Mouse (Mus musculus): ENCODE data around the gene Naa30. TPM values are rescaled to one million over a fixed set of nuclear protein-coding genes. Genes with fewer than 3 reads are reported as not detected.
"Not testable (repeated sequence)": the region's sequence is repeated elsewhere in the genome, so short reads cannot be mapped to it uniquely, and the experiment has no call there.

The Naa30 gene
- total and polyA plus RNA-seq, 3 experiments, result 6.8 to 25.2 (median 20.1) TPM

GRCm38 (mm10) chr14:49218677-49219076 lies 46.7 kb downstream of the Naa30 start:
- Histone ChIP-seq H3K9ac (ENCODE audit: low read depth, low read length) (no peak overlapping the region), H3K4me3 (no peak overlapping the region), H3K27me3 (ENCODE audit: control insufficient read depth, insufficient read depth, low read length) (no peaks in the 10 kb centered on the region), H3K36me3 (ENCODE audit: control insufficient read depth, insufficient read depth, low read length) (no peaks in the 10 kb centered on the region), H3K27ac (no peak overlapping the region), H3K4me1 (ENCODE audit: control insufficient read depth, insufficient read depth, low read length) (no peaks in the 10 kb centered on the region), H3K79me2 (replicated peaks; ENCODE audit: control insufficient read depth, insufficient read depth, low read length) (no peaks in the 10 kb centered on the region)
- intact Hi-C loops (cut with DNase I), result no loop called here
- DNase-seq, result no peak
- 67% methylated on average over 7 of the region's 7 CpGs for WGBS
- TF ChIP-seq CTCF (IDR thresholded peaks at IDR 0.05) (no peak), POLR2A (IDR thresholded peaks at IDR 0.05; ENCODE audit: insufficient read depth, low read depth, low read length) (no peak), EP300 (IDR thresholded peaks at IDR 0.05; ENCODE audit: insufficient read depth, low read depth, low read length) (no peak)

GRCm38 (mm10) chr14:49219466-49220022 lies 47.5 kb downstream of the Naa30 start:
- H3K79me2 ChIP-seq (replicated peaks; ENCODE audit: control insufficient read depth, insufficient read depth, low read length); H3K4me3 ChIP-seq; H3K27ac ChIP-seq; H3K36me3 ChIP-seq (ENCODE audit: control insufficient read depth, insufficient read depth, low read length); DNase-seq; H3K4me1 ChIP-seq (ENCODE audit: control insufficient read depth, insufficient read depth, low read length); intact Hi-C loops (cut with DNase I); H3K9ac ChIP-seq (ENCODE audit: low read depth, low read length); H3K27me3 ChIP-seq (ENCODE audit: control insufficient read depth, insufficient read depth, low read length): not testable (repeated sequence)
- WGBS, result 78% methylated on average over 4 of the region's 4 CpGs

- Histone ChIP-seq H3K9ac (ENCODE audit: low read depth, low read length) (no peak overlapping the region), H3K27me3 (ENCODE audit: control insufficient read depth, insufficient read depth, low read length) (no peaks in the 10 kb centered on the region), H3K36me3 (ENCODE audit: control insufficient read depth, insufficient read depth, low read length) (no peaks in the 10 kb centered on the region), H3K79me2 (replicated peaks; ENCODE audit: control insufficient read depth, insufficient read depth, low read length) (no peaks in the 10 kb centered on the region), H3K4me3 (no peak overlapping the region), H3K4me1 (ENCODE audit: control insufficient read depth, insufficient read depth, low read length) (no peaks in the 10 kb centered on the region), H3K27ac (no peak overlapping the region)
- intact Hi-C loops (cut with DNase I), result no loop called here
- DNase-seq, result no peak
- WGBS, result 83% methylated on average over 2 of the region's 2 CpGs
- TF ChIP-seq CTCF (IDR thresholded peaks at IDR 0.05) (no peak), POLR2A (IDR thresholded peaks at IDR 0.05; ENCODE audit: insufficient read depth, low read depth, low read length) (no peak), EP300 (IDR thresholded peaks at IDR 0.05; ENCODE audit: insufficient read depth, low read depth, low read length) (no peak)
Observed at GRCm38 (mm10) chr14:49221771-49222170, 49.7 kb downstream of the Naa30 start.

GRCm38 (mm10) chr14:49226471-49226870 lies 54.4 kb downstream of the Naa30 start:
- H3K79me2 ChIP-seq (replicated peaks; ENCODE audit: control insufficient read depth, insufficient read depth, low read length), result no peaks in the 10 kb centered on the region
- no peaks in the 10 kb centered on the region for H3K36me3 ChIP-seq (ENCODE audit: control insufficient read depth, insufficient read depth, low read length)
- no peak for DNase-seq
- WGBS, result 75% methylated on average over 7 of the region's 7 CpGs
- H3K27me3 ChIP-seq (ENCODE audit: control insufficient read depth, insufficient read depth, low read length), result no peaks in the 10 kb centered on the region
- no peak overlapping the region for H3K27ac ChIP-seq
- no peak overlapping the region for H3K9ac ChIP-seq (ENCODE audit: low read depth, low read length)
- no peaks in the 10 kb centered on the region for H3K4me1 ChIP-seq (ENCODE audit: control insufficient read depth, insufficient read depth, low read length)
- intact Hi-C loops (cut with DNase I), result no loop called here
- no peak overlapping the region for H3K4me3 ChIP-seq
- TF ChIP-seq POLR2A (IDR thresholded peaks at IDR 0.05; ENCODE audit: insufficient read depth, low read depth, low read length), result no peak
- no peak for TF ChIP-seq EP300 (IDR thresholded peaks at IDR 0.05; ENCODE audit: insufficient read depth, low read depth, low read length)
- no peak for TF ChIP-seq CTCF (IDR thresholded peaks at IDR 0.05)

- no peak for DNase-seq
- no peaks in the 10 kb centered on the region for H3K36me3 ChIP-seq (ENCODE audit: control insufficient read depth, insufficient read depth, low read length)
- H3K27ac ChIP-seq, result no peak overlapping the region
- 82% methylated on average over 11 of the region's 11 CpGs for WGBS
- no peak overlapping the region for H3K9ac ChIP-seq (ENCODE audit: low read depth, low read length)
- no peak overlapping the region for H3K4me3 ChIP-seq
- intact Hi-C loops (cut with DNase I), result no loop called here
- no peak for TF ChIP-seq EP300 (IDR thresholded peaks at IDR 0.05; ENCODE audit: insufficient read depth, low read depth, low read length)
- TF ChIP-seq CTCF (IDR thresholded peaks at IDR 0.05), result no peak
- TF ChIP-seq POLR2A (IDR thresholded peaks at IDR 0.05; ENCODE audit: insufficient read depth, low read depth, low read length), result no peak
- H3K4me1 ChIP-seq (ENCODE audit: control insufficient read depth, insufficient read depth, low read length), result no peaks in the 10 kb centered on the region
- no peaks in the 10 kb centered on the region for H3K79me2 ChIP-seq (replicated peaks; ENCODE audit: control insufficient read depth, insufficient read depth, low read length)
- no peaks in the 10 kb centered on the region for H3K27me3 ChIP-seq (ENCODE audit: control insufficient read depth, insufficient read depth, low read length)
Observed at GRCm38 (mm10) chr14:49226986-49227385, 55.0 kb downstream of the Naa30 start.

GRCm38 (mm10) chr14:49231845-49232244 lies 59.8 kb downstream of the Naa30 start:
- no peak overlapping the region for H3K9ac ChIP-seq (ENCODE audit: low read depth, low read length)
- intact Hi-C loops (cut with DNase I), result no loop called here
- H3K4me1 ChIP-seq (ENCODE audit: control insufficient read depth, insufficient read depth, low read length), result no peaks in the 10 kb centered on the region
- no peak overlapping the region for H3K4me3 ChIP-seq
- DNase-seq, result no peak
- TF ChIP-seq CTCF (IDR thresholded peaks at IDR 0.05), result no peak
- TF ChIP-seq EP300 (IDR thresholded peaks at IDR 0.05; ENCODE audit: insufficient read depth, low read depth, low read length), result no peak
- TF ChIP-seq POLR2A (IDR thresholded peaks at IDR 0.05; ENCODE audit: insufficient read depth, low read depth, low read length), result no peak
- H3K27me3 ChIP-seq (ENCODE audit: control insufficient read depth, insufficient read depth, low read length), result no peaks in the 10 kb centered on the region
- H3K36me3 ChIP-seq (ENCODE audit: control insufficient read depth, insufficient read depth, low read length), result no peaks in the 10 kb centered on the region
- no peak overlapping the region for H3K27ac ChIP-seq
- WGBS, result 87% methylated on average over 3 of the region's 3 CpGs
- no peaks in the 10 kb centered on the region for H3K79me2 ChIP-seq (replicated peaks; ENCODE audit: control insufficient read depth, insufficient read depth, low read length)

Measured in heart, adult 2 months (tissue).